Mouse (Mus musculus) heart, embryonic 14.5 days (tissue): Measurements from ENCODE around the gene Bcl2. TPM values are rescaled to one million over a fixed set of nuclear protein-coding genes. Genes with fewer than 3 reads are reported as not detected.
A peak's percentile ranks its signal among the peaks of the same experiment; 100 is the strongest.

ENCODE experiments used
- ATAC-seq: fragments of 200-750 bp; cut with Nextera tagmentation; 2 replicates; pipeline ENCODE4 v1.8.0; 2017; ENCODE audit warnings: low read depth, moderate TSS enrichment; ENCODE audit not compliant: insufficient number of reproducible peaks, insufficient read depth, low FRiP score
- H3K27ac ChIP-seq, 2 experiments: fragments of 200-500 bp in 1 of 2; fragments of 300-500 bp in 1 of 2; sonication (generic) in 1 of 2; replicated peaks in 1 of 2; 2 replicates each; pipeline ENCODE4 v1.5.1; 2012 to 2014; ENCODE audit warnings: low read depth in 2 of 2, low read length in 2 of 2, control low read depth in 1 of 2, mild to moderate bottlenecking in 1 of 2, mixed read lengths in 1 of 2; ENCODE audit not compliant: control insufficient read depth in 1 of 2, insufficient read depth in 1 of 2
- H3K27me3 ChIP-seq: fragments of 300-500 bp; sonication (generic); 2 replicates; pipeline ENCODE4 v1.6.1; 2014; ENCODE audit warnings: mild to moderate bottlenecking, low read length, control low read depth; ENCODE audit not compliant: control insufficient read depth, insufficient read depth
- H3K36me3 ChIP-seq: fragments of 300-500 bp; sonication (generic); 2 replicates; pipeline ENCODE4 v1.6.1; 2014; ENCODE audit warnings: mild to moderate bottlenecking, control low read depth, low read length, mixed read lengths; ENCODE audit not compliant: control insufficient read depth, insufficient read depth
- H3K4me1 ChIP-seq, 2 experiments: fragments of 200-500 bp in 1 of 2; fragments of 300-500 bp in 1 of 2; sonication (generic) in 1 of 2; 2 replicates each; pipeline ENCODE4 v1.6.1; 2012 to 2014; ENCODE audit warnings: low read length in 2 of 2, control low read depth in 1 of 2, mixed read lengths in 1 of 2; ENCODE audit not compliant: control insufficient read depth in 2 of 2, insufficient read depth in 2 of 2
- H3K4me2 ChIP-seq: fragments of 300-500 bp; sonication (generic); 2 replicates; pipeline ENCODE4 v1.6.1; 2014; ENCODE audit warnings: mild to moderate bottlenecking, low read length
- H3K4me3 ChIP-seq, 2 experiments: fragments of 200-500 bp in 1 of 2; fragments of 300-500 bp in 1 of 2; sonication (generic) in 1 of 2; 2 replicates each; pipeline ENCODE4 v1.5.1; 2012 to 2014; ENCODE audit warnings: low read length in 2 of 2, mild to moderate bottlenecking in 2 of 2, control low read depth in 1 of 2, low read depth in 1 of 2, moderate library complexity in 1 of 2; ENCODE audit not compliant: control insufficient read depth in 1 of 2, insufficient read depth in 1 of 2
- H3K9ac ChIP-seq: fragments of 300-500 bp; sonication (generic); 2 replicates; pipeline ENCODE4 v1.6.1; 2014; ENCODE audit warnings: mild to moderate bottlenecking, low read length
- H3K9me3 ChIP-seq: fragments of 300-500 bp; sonication (generic); 2 replicates; pipeline ENCODE4 v1.6.1; 2016; ENCODE audit warnings: low read length, control low read depth; ENCODE audit not compliant: control insufficient read depth
- WGBS: fragments of 180-500 bp; shearing (Covaris S2); extraction: QIAGEN DNeasy Blood & Tissue Kit; methylation state at CpG from one replicate; pipeline ENCODE4 v1.1.7; 2014; 5-methylcytosine and 5-hydroxymethylcytosine counted together
- microRNA-seq: library from miRNA; unstranded; fragments of <30 nt; microRNA quantifications from one replicate; pipeline ENCODE4, GENCODE M21; 2016
- polyA plus RNA-seq: library from polyadenylated mRNA; unstranded; fragments of >200 nt; fragmentation: Nextera tagmentation; extraction: Ambion mirVana; gene quantifications from 2 replicates; pipeline ENCODE4 v1.2.1, GENCODE M21; 2014

The Bcl2 gene
- polyA plus RNA-seq, 1 experiment from 2014 or later, result 6.2 TPM

GRCm38 (mm10) chr1:106513481-106513880, 200.6 kb downstream of the Bcl2 start:
- H3K4me3 ChIP-seq, result no peak overlapping the region
- no peak overlapping the region for H3K27ac ChIP-seq
- no peaks in the 10 kb centered on the region for H3K36me3 ChIP-seq
- no peaks in the 10 kb centered on the region for H3K27me3 ChIP-seq
- no peaks in the 10 kb centered on the region for H3K9me3 ChIP-seq
- H3K4me1 ChIP-seq, result peaks cover 7 to 20% of the 10 kb centered on the region in 2 experiments
- 70% methylated on average over 4 of the region's 4 CpGs for WGBS
- H3K9ac ChIP-seq, result no peak overlapping the region
- ATAC-seq, result no peak
- H3K4me2 ChIP-seq, result no peak overlapping the region

DNA sequence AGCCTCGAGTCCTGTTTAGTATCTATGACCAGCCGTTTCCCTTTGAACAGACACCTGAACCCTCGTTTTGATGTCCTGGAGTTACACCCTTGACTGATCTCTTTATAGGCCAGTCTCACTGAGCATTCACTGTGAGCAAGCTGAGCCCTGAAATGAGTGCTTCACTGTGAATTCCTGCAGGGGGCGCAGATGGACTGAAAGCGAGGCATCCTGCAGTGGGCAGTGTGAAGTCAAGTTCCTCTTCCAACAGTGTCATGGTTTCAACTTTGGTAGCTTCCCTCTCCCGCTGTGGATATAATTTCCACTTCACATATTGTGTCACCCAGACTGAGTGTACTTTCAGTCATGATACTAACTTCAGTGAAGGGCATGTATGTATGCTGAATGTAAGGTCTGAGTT, 202.5 kb downstream of the Bcl2 start:
- Histone ChIP-seq H3K9me3 (no peaks in the 10 kb centered on the region), H3K9ac (no peak overlapping the region), H3K4me1 (peaks cover 4 to 11% of the 10 kb centered on the region in 2 experiments), H3K27ac (no peak overlapping the region), H3K36me3 (no peaks in the 10 kb centered on the region), H3K27me3 (no peaks in the 10 kb centered on the region), H3K4me2 (no peak overlapping the region), H3K4me3 (no peak overlapping the region)
- WGBS, result 21% methylated on average over 6 of the region's 6 CpGs
- peak; percentile 56; the same call in 1 of the 2 replicates for ATAC-seq

DNA sequence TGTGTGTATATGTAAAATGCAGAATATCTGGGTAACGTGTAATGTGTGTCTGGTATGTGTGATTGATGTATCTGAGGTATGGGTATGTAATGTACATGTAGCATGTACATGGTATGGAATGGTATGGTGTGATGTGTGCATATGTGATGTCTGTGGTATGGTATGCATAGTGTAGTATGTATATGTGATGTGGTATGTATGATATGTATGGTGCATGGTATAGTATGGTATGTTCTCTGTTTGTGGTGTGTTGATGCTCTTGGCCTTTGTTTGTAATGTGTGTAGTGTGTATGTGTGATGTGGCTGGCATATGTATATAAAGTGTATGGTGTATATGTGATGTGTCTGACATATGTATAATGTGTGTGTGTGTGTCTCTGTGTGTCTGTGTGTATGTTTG, 206.5 kb downstream of the Bcl2 start:
- no peaks in the 10 kb centered on the region for H3K36me3 ChIP-seq
- H3K27me3 ChIP-seq, result no peaks in the 10 kb centered on the region
- no peaks in the 10 kb centered on the region for H3K4me1 ChIP-seq
- no peaks in the 10 kb centered on the region for H3K9me3 ChIP-seq
- no peak overlapping the region for H3K27ac ChIP-seq
- 85% methylated on average over 1 of the region's 1 CpGs for WGBS
- no peak for ATAC-seq
- no peak overlapping the region for H3K4me3 ChIP-seq
- H3K4me2 ChIP-seq, result no peak overlapping the region
- H3K9ac ChIP-seq, result no peak overlapping the region

- Histone ChIP-seq H3K4me3 (no peak overlapping the region), H3K27ac (no peak overlapping the region), H3K4me2 (no peak overlapping the region), H3K9ac (no peak overlapping the region), H3K9me3 (no peaks in the 10 kb centered on the region), H3K4me1 (no peaks in the 10 kb centered on the region), H3K27me3 (no peaks in the 10 kb centered on the region), H3K36me3 (no peaks in the 10 kb centered on the region)
- ATAC-seq, result no peak
- WGBS, result 80% methylated on average over 3 of the region's 3 CpGs
Measured at GRCm38 (mm10) chr1:106503910-106504309, 210.2 kb downstream of the Bcl2 start.

- Histone ChIP-seq H3K4me2 (no peak overlapping the region), H3K27ac (no peak overlapping the region), H3K4me1 (no peaks in the 10 kb centered on the region), H3K9ac (no peak overlapping the region), H3K27me3 (no peaks in the 10 kb centered on the region), H3K4me3 (no peak overlapping the region), H3K9me3 (no peaks in the 10 kb centered on the region), H3K36me3 (no peaks in the 10 kb centered on the region)
- WGBS, result 89% methylated on average over 4 of the region's 4 CpGs
- no peak for ATAC-seq
Measured at GRCm38 (mm10) chr1:106503407-106503806, 210.7 kb downstream of the Bcl2 start.

DNA sequence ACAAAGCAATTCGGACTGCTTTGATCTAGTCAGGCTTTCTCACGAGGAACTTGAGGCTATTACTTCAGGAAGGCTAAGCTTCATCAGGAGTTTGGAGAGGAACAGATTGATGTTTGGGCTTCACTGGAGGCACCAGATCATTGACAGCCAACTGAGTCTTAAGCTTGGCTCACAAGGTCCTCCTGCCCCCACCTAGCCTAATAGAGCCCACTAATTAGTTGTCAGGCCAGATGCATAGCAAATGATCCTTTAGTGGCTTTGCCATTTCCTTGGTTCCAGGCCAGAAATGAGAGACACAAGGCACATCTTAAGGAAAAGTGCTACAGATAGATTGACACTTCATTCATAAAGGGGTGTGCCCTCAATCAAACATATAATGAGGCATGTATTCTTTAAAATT, 216.1 kb downstream of the Bcl2 start:
- H3K27me3 ChIP-seq, result no peaks in the 10 kb centered on the region
- no peaks in the 10 kb centered on the region for H3K4me1 ChIP-seq
- H3K27ac ChIP-seq, result no peak overlapping the region
- no peak overlapping the region for H3K4me3 ChIP-seq
- 65% methylated on average over 2 of the region's 2 CpGs for WGBS
- no peaks in the 10 kb centered on the region for H3K36me3 ChIP-seq
- H3K4me2 ChIP-seq, result no peak overlapping the region
- H3K9me3 ChIP-seq, result no peaks in the 10 kb centered on the region
- no peak overlapping the region for H3K9ac ChIP-seq
- ATAC-seq, result no peak

Small RNA genes within 50 kb of the gene (microRNA-seq; reads per million reads assigned to microRNA genes)
- not detected for gene Mir3473f

Other genes with a start within 250 kb of the Bcl2 start
- gene Kdsr, start 45.5 kb upstream of the Bcl2 start, polyA plus RNA-seq, result 9.8 and 11.2 TPM in 2 replicates
- 41.1 and 45.1 TPM in 2 replicates for gene Vps4b, start 82.5 kb upstream of the Bcl2 start, polyA plus RNA-seq
- gene Serpinb5, start 146.9 kb upstream of the Bcl2 start, polyA plus RNA-seq, result not detected in 2 replicates
- 0.12 and 0.23 TPM in 2 replicates for gene Serpinb12, start 220.2 kb upstream of the Bcl2 start, polyA plus RNA-seq